Mouse (Mus musculus) gastrocnemius, adult 18-20 months (tissue): ENCODE measurements around the gene Mok. TPM values are rescaled to one million over a fixed set of nuclear protein-coding genes. Genes with fewer than 3 reads are reported as not detected.

ENCODE experiments used
- DNase-seq: peaks from one replicate; pipeline ENCODE4 v3.0.0; 2021; ENCODE audit warnings: low spot score
- total RNA-seq, 2 experiments: library from RNA; stranded (reverse); gene quantifications; 2 replicates each; pipeline ENCODE4 v1.2.3; 2021

Mok gene
- total RNA-seq, 2 experiments from 2014 or later = 0.27 TPM; not detected in 1

DNA sequence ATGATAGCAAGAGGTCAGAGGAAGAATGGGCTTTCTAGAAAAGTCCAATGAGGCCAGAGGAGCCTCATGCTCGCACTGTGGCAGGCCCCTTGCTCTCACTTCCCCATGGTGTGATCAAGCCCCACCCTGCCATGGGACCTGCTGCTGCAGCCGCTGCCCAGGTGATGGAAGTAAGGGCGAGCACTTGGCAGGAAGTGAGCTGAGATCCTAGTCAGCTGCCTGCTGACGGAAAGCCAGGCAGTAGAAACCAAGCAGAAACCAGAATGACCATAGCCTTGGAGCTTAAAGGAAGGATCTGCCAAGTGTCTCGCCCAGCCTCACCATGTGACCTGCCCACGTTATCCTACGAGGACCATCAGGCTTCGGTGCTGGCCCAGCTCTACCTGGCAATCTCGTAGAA, 27.6 kb downstream of the Mok start:
- DNase-seq = no peak

DNA sequence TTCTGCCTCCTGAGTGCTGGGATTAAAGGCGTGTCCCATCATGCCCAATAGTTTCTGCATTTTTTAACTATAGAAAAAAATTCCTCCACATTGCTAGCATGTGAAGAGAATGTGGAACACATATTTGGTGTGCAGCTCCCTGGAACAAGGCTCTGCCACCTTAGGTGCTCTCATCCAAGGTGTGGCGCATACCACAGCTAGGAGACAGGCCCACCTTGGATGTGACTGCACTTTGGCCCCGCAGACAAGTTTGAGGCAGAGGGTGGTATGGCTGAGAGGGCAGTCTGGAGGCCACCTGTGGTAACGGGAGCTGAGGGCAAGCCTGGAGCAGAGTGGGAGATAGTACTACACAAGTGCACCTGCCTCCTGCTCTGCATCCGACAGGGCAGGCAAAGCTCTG, 31.9 kb downstream of the Mok start:
- DNase-seq = no peak

DNA sequence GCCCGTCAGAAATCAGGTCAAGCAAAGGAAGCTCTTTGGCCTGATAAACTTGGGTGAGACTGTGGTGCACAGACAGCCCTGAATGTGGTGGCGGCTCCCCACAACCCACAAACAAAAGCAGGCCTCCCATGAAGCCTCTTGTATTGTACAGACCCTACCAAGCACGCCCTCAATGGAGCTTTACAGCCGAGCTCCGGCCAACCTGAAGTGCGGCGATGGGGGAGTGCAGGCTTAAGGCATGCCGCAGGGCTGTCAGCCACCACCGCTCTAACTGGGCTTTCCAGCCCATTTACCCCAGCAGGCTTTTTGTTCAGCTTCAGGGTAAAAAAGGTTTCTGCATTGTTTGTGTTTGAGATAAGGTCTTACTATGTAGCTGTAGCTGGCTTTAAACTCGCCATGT, 32.3 kb downstream of the Mok start:
- DNase-seq = no peak

DNA sequence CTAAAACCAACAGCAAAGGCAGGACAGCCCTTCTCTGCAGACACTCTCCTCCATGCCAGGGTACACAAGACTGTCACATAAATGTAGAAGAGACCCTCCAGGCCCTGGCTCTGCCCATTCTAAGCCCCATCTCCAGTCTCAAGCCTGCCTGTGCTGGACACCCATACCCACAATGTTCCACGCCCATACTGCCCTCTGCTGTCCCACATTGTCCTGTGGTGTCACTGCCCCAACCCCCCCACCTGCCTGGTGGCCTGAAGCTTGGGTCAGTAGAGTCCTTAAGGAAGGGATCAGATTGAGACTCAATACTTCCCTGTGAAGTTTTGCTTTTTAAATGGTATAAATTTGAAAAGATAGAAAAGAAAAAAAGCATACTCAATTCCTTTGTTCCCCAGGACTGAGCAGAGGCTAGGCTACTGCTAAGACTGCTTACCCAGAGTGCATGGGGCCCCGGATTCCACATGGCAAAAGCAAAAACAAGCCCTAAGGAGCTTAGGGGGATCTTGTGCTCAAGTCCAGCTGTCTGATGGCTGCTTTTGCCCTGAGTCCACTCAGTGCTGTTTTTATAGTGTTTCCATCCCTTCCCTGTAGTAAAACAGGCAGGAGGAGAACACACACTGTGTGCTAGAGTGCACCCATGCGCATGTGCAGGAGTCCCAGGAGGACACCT, 34.3 kb downstream of the Mok start:
- DNase-seq = peak; percentile 49

DNA sequence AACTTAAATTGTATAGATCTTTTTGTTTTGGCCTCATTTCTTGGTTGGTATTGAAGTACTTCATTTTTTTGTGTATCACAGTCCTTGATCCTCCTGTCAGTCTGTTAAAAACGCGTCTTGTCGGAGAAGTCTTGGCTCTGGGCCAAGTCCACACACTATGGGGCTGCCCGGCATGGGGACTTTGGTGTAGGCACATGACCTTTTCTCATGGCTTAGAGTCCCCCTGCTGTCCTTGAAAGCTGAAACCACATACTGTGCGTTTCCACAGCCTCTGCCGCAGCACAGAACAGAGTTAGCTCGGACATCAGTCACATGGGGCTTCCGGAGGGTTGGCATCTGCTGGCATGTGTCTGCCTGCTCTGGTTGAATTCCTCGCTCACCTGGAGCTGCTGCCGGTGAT, 36.5 kb downstream of the Mok start:
- no peak for DNase-seq

DNA sequence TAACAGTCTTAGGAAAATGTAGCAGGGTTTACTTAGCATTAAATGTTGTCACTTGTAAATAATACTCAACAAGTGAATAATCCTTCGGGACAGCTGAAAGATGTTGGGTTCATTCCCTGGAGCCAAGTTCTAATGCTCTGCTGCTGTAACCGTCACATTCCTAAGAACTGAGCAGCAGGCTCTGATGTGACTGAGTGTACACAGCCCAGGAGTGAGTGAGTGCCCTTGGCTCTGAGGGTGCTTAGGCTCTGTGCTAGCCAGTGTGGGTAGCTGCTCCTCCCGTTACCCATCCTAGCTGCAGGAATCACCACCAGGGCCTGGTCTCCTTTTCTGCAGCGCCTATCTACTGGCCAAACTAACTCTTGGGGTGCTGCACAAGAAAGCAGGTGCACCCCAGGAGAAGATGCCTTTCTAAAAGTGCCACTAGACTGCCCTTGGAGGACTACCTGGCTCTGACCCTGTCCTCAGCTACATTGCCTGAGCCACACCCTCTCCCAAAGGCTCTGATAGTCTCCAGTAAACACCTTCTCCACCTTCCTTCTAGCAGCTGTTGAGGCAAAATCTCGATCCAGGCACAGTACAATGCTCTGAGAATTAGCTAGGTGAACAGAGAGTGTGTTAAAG, 38.0 kb downstream of the Mok start:
- no peak for DNase-seq

DNA sequence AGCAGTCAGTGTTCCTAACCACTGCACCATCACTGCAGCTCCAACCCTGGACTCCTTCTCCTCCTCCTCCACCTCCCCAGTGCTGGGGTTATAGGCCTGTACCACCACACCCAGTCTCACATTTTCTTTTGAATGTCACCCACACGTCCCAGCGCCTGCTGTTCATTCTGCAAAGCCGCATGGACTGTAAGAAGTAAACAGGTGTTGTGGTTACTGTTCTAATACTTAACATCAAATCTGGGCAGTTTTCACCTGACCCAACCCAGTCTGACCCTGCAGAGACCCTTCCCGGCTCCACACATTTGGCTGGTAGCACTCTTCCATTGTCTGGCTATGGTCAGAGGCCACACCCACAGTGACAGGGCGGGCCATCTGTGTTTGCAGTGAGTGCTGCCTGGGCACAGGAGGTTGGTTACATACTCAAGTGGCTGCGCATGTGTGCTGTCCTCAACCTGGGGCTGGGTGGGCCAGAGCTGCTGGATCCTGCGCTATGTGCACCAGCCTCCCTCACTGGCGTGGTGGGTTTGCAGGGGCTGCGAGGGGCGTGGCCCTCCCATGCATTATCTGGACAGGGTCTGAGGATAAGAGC, 38.8 kb downstream of the Mok start:
- no peak for DNase-seq

DNA sequence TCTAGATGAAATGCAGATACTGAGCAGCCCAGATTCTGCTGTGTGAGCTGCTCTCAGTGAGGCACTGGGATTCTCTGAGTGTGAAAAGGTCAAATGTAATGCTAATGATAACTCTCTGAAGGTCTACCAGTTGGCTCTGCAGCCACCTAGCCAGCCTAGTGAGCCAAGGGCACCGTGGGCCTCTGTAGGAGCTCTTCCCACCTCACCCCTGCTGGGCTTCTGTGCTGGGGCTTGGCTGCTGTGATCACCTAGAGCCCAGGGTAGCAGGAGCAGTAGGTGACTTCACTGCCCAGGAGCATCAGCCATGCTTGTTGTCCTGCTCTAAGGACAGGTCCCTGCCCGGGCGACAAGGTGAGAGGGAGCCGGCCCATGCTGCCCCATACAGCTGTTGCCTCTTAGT, 41.5 kb downstream of the Mok start:
- DNase-seq = no peak

DNA sequence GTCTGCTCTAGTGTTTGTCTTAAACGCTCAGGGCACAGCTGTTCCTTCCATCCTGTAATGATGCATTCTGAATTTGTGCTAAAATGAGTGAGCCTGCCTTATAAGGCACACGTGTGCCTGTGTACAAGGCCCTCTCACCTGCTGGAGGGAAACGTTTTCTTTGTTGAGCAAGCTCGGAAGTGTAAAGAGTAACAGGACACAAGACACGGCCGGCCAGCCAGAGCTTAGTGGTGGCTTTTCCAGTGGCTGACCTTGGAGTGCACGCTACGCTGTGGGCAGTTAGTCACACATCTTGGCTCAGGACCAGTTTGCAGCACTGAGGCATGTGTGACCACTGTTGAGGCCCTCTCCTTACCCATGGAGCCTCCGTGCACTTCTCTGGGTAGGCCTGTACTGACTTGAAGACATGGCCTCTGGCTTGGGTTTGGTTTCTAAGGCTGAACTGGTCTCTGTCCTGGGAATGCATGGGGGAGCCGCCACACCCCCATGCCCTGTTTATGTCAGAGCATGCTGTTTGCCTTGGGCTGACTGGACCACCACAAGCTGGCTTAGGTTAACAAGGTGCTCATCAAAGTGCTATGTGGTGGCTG, 42.8 kb downstream of the Mok start:
- no peak for DNase-seq

DNA sequence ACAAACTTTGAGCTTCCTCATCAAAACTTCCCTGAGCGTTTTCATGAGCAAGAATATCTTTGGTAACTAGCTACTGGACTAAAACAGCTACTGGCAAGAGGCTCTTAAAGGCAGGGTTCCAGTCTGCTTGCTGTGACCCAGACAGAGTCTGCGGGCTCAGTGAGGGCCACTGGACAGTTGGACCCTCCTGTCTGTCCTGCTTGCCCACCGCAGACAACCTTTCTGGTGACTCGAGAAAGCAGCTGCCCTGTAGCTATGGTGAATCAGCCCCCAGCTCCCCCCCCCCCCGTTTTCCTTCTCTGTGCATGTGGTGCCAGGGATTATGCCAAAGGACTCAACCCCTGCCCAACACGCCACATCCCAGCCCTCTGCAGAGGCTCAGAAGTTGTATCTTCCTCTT, 43.5 kb downstream of the Mok start:
- DNase-seq = no peak

DNA sequence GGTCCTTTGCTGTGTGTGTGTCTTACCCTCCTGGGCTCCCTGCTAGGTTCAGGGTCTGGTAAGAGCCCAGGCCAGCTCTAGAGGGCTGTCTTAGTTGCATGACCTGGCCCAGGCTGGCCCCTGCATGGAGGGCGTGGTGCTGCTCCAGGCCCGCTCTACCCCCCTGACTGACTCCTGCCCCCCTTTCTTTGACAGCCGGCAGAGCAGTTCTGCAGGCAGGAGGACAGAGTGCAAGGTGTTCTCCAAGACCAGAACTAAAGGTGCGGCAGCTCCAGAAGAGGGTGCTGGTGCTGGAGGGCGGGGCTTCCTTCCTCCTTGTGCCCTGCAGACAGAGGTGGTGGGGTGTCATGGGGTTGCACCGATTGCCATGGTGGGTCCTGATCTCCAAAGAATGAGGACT, 44.0 kb downstream of the Mok start:
- no peak for DNase-seq

DNA sequence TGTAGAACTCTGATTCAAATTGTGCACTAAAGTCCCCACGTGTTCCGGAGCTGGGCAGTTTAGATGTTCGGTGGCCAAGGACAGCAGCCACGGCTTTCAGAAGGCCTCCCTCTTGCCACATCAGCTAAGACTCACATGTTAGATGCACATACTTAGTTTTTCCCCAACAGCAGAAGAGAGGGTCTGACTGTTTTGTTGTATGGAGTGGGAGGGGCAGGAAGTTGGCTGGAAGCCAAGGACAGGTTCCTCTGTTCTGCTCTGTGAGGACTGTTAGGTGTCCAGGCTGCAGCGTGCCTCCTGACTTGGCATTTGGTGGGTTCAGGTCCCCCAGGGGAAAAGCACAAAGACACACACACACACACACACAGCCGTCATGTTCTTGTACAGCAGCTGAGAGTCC, 45.7 kb downstream of the Mok start:
- no peak for DNase-seq

DNA sequence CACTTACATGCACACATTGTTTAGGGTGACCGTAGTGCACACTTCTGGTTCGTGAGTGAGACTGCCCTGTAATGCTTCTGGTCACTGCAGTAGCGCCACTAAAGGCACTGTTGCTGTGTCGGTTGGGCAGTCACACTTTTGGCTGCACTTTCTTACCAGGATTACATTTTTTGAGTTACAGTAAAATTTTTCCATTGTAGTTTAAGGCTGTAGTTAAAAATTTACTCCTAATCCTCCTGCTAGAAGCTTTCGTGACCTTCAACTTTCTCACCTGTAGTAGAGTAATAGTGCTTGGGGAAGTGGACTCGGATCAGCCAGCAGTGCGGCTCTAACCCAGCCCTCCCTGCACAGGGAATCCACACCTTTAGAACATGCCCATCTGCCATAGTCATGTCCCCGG, 49.7 kb downstream of the Mok start:
- DNase-seq = no peak

DNA sequence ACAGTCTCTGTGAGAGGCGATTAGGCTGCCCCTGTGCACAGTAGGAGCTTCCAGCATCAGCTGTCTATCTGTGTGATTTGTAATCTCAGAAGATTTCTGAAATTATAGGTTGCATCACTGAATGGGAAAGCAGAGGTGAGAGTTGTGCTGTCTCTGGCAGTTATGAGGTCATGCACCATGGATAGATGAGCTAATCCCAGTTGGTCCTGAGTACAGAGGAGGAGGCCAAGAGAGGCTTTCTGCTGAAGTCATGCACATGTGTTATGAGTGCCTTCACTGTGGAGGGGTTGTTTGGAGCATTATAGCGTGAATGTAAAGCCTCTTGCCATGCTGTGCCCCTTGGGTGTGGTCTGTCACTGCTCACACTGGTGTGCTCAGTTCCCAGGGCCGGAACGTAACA, 50.2 kb downstream of the Mok start:
- peak; percentile 24 for DNase-seq

DNA sequence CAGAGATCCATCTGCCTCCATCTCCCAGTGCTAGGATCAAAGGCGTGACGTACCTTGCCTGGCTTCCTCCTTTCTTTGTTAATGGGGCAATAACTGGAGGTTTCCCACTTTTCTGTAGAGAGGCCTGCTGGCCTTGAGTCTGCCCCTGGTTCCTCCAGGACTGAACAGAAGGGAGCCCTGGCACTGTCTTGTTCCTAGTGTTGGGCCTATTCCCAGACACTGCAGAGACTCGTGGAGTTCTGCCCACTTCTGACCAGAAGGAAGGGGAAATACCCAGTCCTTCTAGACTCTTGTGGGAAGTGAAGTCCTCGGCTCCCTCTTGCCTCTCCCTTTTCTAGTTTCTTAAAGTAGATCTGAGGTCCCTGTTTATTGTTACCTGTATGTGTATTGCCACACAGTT, 54.5 kb downstream of the Mok start:
- peak; percentile 66 for DNase-seq

DNA sequence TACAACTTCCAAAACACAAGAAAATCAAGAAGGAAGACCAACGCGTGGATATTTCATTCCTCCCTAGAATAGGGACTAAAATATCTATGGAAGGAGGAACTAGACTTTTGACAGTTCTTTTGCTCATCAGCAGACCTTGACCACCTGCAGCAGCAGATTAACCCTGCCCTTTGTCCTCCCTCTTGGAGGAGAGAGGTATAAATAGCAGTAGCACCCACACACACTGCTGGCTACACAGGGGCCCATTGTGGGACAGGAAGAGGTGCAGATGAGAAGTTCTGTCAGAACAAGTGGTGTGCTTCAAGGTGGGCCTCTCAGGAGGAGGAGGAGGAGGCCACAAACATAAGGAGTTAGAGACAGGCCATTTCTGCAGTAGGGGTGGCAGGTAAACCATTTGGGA, 56.5 kb downstream of the Mok start:
- no peak for DNase-seq

DNA sequence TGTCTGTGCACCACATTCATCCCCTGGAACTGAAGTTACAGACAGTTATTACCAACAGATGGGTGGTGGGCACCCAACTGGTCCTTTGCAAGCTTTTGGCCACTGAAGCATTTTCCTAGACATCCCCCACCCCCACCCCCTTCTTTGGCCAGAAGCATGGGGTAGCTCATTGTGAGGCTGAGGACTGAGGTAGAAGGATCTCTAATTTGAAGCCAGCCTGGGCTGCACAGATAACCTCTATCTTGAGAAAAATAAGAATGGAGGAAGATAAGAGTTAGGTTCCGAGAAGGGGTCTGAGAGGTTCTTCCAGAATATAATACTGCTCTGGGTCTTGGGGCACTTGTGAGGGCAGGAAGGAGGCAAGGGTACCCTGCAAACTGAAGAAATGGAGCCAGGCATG, 58.5 kb downstream of the Mok start:
- no peak for DNase-seq

DNA sequence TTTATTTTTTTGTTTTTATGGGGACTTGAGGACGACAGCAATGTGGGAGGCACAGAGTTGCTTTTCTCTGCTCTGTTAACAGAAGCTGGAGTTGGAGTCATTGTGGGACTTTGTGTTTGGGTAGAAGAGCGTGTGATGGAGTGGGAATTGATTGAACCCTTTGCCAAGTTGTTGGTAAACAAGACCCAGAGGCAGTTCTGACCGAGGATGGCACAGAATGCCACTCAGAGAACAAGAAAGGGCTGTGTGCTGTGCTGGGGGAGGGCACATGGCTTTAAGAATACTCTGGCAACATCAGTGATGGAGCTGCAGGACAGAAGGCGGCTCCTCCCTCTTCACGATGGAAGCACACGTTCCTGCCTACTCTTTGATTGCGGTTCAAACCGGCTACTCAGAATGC, 59.6 kb downstream of the Mok start:
- no peak for DNase-seq

DNA sequence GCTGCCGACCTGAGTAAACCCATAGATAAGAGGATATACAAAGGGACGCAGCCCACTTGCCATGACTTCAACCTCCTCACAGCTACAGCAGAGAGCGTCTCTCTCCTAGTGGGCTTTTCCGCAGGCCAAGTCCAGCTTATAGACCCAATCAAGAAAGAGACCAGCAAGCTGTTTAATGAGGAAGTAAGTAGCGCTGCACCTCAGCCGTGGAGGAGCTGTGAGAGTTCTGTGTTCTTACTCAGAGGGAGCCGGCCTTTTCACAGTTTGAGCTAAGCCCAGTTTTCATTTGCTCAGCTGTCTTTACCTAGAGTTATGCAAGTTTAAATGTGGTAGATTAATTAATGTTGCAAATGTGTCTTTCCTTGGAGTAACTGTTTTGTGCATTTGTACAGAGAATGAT, 61.4 kb downstream of the Mok start:
- no peak for DNase-seq

DNA sequence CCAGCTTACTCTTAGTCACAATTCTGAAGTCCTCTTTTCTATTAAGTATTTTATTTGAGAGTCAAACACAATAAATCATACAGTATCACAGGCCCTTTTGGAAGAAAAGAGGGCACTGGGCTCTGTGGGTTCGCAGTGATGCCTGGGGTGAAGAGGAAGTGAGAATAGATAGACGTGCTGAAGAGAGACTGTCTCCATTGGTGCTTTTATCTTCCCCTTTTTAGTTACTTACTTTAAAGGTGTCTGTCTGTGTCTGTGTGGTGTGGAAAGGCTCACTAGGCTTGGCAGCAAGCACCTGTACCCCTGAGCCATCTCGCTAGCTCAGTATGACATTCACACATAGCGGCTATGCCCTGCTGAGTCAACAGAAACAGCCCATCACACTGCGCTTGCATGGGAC, 62.9 kb downstream of the Mok start:
- no peak for DNase-seq

DNA sequence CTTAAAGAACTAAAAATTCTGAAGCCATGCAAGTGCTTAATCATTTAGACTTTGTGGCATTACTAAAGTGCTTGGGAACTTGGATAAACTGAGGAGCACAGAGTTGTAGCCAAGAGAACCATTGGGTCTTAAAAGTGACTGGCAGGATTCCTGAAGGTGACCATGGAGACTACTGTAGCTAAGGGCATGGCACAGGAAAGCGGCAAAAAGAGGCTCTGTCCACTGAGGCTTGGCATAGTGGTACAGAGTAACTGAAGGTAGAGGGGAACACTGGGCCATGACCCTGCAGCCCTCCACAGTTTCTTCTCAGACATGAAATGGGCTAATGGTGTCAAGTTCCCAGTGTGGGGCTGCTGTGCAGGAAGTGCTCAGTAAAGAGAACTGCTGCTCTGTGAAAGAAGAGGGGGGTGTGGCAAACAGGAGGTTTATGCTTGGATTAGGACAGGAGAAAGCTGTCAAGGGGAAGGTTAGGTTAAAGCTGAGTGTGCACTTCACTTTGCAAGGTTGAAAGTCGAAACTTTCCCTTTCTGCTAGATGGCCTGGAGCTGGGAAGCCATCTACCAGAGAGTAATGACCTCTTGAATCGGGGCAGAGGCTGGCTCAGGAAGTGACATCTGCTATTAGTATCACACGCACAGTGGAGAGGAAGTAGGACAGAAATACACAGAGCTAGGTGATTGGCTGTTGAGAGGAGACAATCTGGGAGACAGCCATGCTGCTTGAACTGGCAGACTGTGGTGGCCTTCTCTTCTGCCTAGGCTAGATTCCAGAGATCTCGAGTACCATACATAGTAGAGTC, 64.9 kb downstream of the Mok start:
- DNase-seq = no peak

DNA sequence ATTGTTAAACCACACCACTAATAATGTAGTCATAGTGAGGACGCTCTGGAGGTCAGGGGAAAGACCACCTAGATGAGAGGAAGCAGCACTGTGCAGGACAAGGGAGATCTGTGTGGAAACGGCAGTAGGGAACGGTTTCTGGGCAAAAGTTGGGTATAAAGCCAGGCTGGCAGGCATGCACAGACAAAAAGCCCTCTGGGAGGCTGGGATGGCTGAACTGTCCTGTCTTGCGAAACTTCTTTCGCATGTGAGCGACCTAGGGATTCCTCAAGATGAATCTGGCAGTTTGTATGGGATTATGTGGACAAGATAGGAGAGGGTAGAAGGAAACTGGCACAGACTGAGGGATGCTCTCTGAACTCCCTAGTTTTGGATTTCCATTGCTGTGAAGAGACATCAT, 68.8 kb downstream of the Mok start:
- DNase-seq = no peak
